ENCODE assay signal across 10 mouse cellular contexts in genomic region chr11:11455037-11455436, GRCm38 (mm10). TPM values are rescaled to one million over a fixed set of nuclear protein-coding genes. Genes with fewer than 3 reads are reported as not detected.
DNase-seq lines count a peak whose midpoint lies in the region; TF ChIP-seq lines count a peak whose summit lies in the region.
"Had no signal": no experiment of that assay in that cellular context is flagged by ENCODE, and none has a peak within 500 bp of the region (broad histone marks: within the 10 kb centered on the region; RNA-seq: fewer than 3 reads in every experiment).

No protein-coding gene starts in this region.

- H3K4me2 ChIP-seq in CH12.LX (ENCODE audit: insufficient read depth, low read depth, poor library complexity, severe bottlenecking) = peak overlapping the region; percentile 21
- H3K4me2 ChIP-seq: embryonic facial prominence, embryonic 12.5 days; limb, embryonic 12.5 days had no signal

- WGBS in hindbrain, embryonic 10.5 days = 24% methylated on average over 2 of the region's 2 CpGs

- no peak overlapping the region for H3K4me3 ChIP-seq in layer of hippocampus, adult 2 months
- H3K4me3 ChIP-seq in CH12.LX (replicated peaks in 1 of 3; ENCODE audit: low read depth in 2 of 3, low read length in 2 of 3, poor library complexity in 1 of 3) = no peak overlapping the region
- H3K4me3 ChIP-seq in hindbrain, embryonic 10.5 days = no peak overlapping the region
- H3K4me3 ChIP-seq: embryonic facial prominence, embryonic 12.5 days; limb, embryonic 12.5 days had no signal

- TF ChIP-seq CTCF in layer of hippocampus, adult 2 months (conservative IDR thresholded peaks at IDR 0.05) = peak; percentile 79
- TF ChIP-seq CTCF in CH12.LX (conservative IDR thresholded peaks at IDR 0.05 in 1 of 2, IDR thresholded peaks at IDR 0.05 in 1 of 2; ENCODE audit: low read depth in 2 of 2, low read length in 2 of 2) = peak; percentile 77 to 95

- dilution Hi-C loops in CH12.LX (cut with MboI; ENCODE audit: extremely low pct_ligation_motif_present, extremely low pct_unique_long_range_greater_than_20kb, low sequenced_read_pairs) = no loop called here

- TF ChIP-seq RAD21 in CH12.LX (IDR thresholded peaks at IDR 0.05; ENCODE audit: low read depth, low read length) = peak; percentile 77

- TF ChIP-seq EP300 in CH12.LX (IDR thresholded peaks at IDR 0.05; ENCODE audit: low read length) = no peak

- in situ Hi-C loops in CH12.LX (cut with MboI; ENCODE audit: low pct_ligation_motif_present, low pct_unique_long_range_greater_than_20kb, low sequenced_read_pairs) = loop anchor here (5.0 kb wide), 1 partner anchor 332 kb away; no protein-coding TSS in a partner anchor

- H3K36me3 ChIP-seq in CH12.LX (replicated peaks in 1 of 2; ENCODE audit: control insufficient read depth in 1 of 2, insufficient read depth in 1 of 2, low read length in 1 of 2) = peaks cover 0 to 2% of the 10 kb centered on the region in 2 experiments
- no peaks in the 10 kb centered on the region for H3K36me3 ChIP-seq in hindbrain, embryonic 10.5 days
- H3K36me3 ChIP-seq: embryonic facial prominence, embryonic 12.5 days; limb, embryonic 12.5 days had no signal

- H3K79me2 ChIP-seq in CH12.LX (replicated peaks; ENCODE audit: control insufficient read depth, extremely low read depth, insufficient read depth, poor library complexity, severe bottlenecking) = no peaks in the 10 kb centered on the region

- no peaks in the 10 kb centered on the region for H3K9me3 ChIP-seq in CH12.LX (replicated peaks; ENCODE audit: low read length)
- no peaks in the 10 kb centered on the region for H3K9me3 ChIP-seq in hindbrain, embryonic 10.5 days
- H3K9me3 ChIP-seq: embryonic facial prominence, embryonic 12.5 days; limb, embryonic 12.5 days had no signal

- H3K27me3 ChIP-seq in CH12.LX (replicated peaks) = no peaks in the 10 kb centered on the region
- H3K27me3 ChIP-seq in hindbrain, embryonic 10.5 days (ENCODE audit: insufficient read depth, poor library complexity, severe bottlenecking) = no peaks in the 10 kb centered on the region; the same call in 1 of the 2 replicates
- H3K27me3 ChIP-seq: embryonic facial prominence, embryonic 12.5 days; limb, embryonic 12.5 days had no signal

- no peak overlapping the region for H3K9ac ChIP-seq in CH12.LX (ENCODE audit: insufficient read depth, low read depth)
- H3K9ac ChIP-seq: embryonic facial prominence, embryonic 12.5 days; limb, embryonic 12.5 days had no signal

- TF ChIP-seq POLR2A in CH12.LX (IDR thresholded peaks at IDR 0.05; ENCODE audit: low read depth, low read length) = no peak

- H3K27ac ChIP-seq in layer of hippocampus, adult 2 months = no peak overlapping the region
- H3K27ac ChIP-seq in CH12.LX (ENCODE audit: insufficient read depth, low read depth) = no peak overlapping the region
- no peak overlapping the region for H3K27ac ChIP-seq in hindbrain, embryonic 10.5 days
- H3K27ac ChIP-seq: embryonic facial prominence, embryonic 12.5 days; limb, embryonic 12.5 days had no signal

- DNase-seq in layer of hippocampus, adult 2 months (ENCODE audit: low spot score in 2 of 2) = no peak
- no peak for DNase-seq in layer of hippocampus, adult 9-11 months
- DNase-seq in CH12.LX (ENCODE audit: extremely low read depth) (peak; percentile 74), adipocyte (ENCODE audit: low spot score) (peak; percentile 48)
- peak; percentile 3 to 24 for DNase-seq in kidney, postnatal 36 days
- no peak for DNase-seq in urinary bladder, postnatal 36 days (ENCODE audit: low spot score in 2 of 2)
- no peak for DNase-seq in left cerebral cortex, adult 18-20 months (ENCODE audit: low spot score in 2 of 2)
- DNase-seq in hindbrain, embryonic 10.5 days (ENCODE audit: low spot score) = no peak

- H3K4me1 ChIP-seq in CH12.LX (ENCODE audit: control insufficient read depth in 1 of 2, insufficient read depth in 2 of 2) = peaks cover 8 to 24% of the 10 kb centered on the region in 2 experiments
- H3K4me1 ChIP-seq in hindbrain, embryonic 10.5 days (replicated peaks) = no peaks in the 10 kb centered on the region
- H3K4me1 ChIP-seq: embryonic facial prominence, embryonic 12.5 days; limb, embryonic 12.5 days had no signal

TF ChIP-seq in CH12.LX, 34 proteins besides CTCF, POLR2A, EP300 and RAD21:
- TF ChIP-seq ETS1 (conservative IDR thresholded peaks at IDR 0.05; ENCODE audit: low read depth, low read length) = no peak
- TF ChIP-seq IRF4 (IDR thresholded peaks at IDR 0.05; ENCODE audit: low read depth, low read length) = no peak
- TF ChIP-seq ZNF384 (IDR thresholded peaks at IDR 0.05; ENCODE audit: low read depth, low read length) = peak; percentile 97
- no peak for TF ChIP-seq ZKSCAN1 (IDR thresholded peaks at IDR 0.05; ENCODE audit: borderline replicate concordance, low read depth, low read length)
- no peak for TF ChIP-seq NELFE (IDR thresholded peaks at IDR 0.05; ENCODE audit: low read depth, low read length)
- TF ChIP-seq PAX5 (IDR thresholded peaks at IDR 0.05; ENCODE audit: low read length) = no peak
- no peak for TF ChIP-seq MAFK (IDR thresholded peaks at IDR 0.05; ENCODE audit: insufficient replicate concordance, low read length)
- no peak for TF ChIP-seq TBP (conservative IDR thresholded peaks at IDR 0.05; ENCODE audit: low read depth, low read length)
- TF ChIP-seq NRF1 (IDR thresholded peaks at IDR 0.05; ENCODE audit: low read depth, low read length) = no peak
- TF ChIP-seq ZC3H11A (IDR thresholded peaks at IDR 0.05; ENCODE audit: low read depth, low read length) = peak; percentile 8; the same call in 1 of the 2 replicates
- TF ChIP-seq SMC3 (IDR thresholded peaks at IDR 0.05; ENCODE audit: low read depth, low read length) = peak; percentile 82

RNA-seq across cellular contexts. Expression of gene Spata48, which starts 6.9 kb away (rescaled TPM):
- total RNA-seq in layer of hippocampus, adult 2 months (2021) = 1 to 10 TPM; 1.5 to 2.0 TPM
- total RNA-seq in CH12.LX (2012; rRNA removed) = 0.42 and 1.5 TPM in 2 replicates
- 0.22 and 0.51 TPM in 2 replicates for total RNA-seq in CH12.LX (2014; rRNA removed)
- 0.35 and 0.44 TPM in 2 replicates for polyA plus RNA-seq in CH12.LX (2012; ENCODE audit: insufficient read length, low read depth)
- total RNA-seq in left cerebral cortex, adult 18-20 months (2021) = 1 to 10 TPM in 1 of 2 experiments, under 1 TPM in 1; 0.84 to 1.8 TPM
- 1.2 and 1.8 TPM in 2 replicates for polyA plus RNA-seq in hindbrain, embryonic 10.5 days (2016; fragmentation: Nextera tagmentation; extraction: Ambion mirVana)

RNA-seq across cellular contexts. Expression of gene Zpbp, which starts 7.2 kb away (rescaled TPM):
- total RNA-seq in layer of hippocampus, adult 2 months (2021) = under 1 TPM; 0.59 to 0.81 TPM
- total RNA-seq in CH12.LX (2012; rRNA removed) (0.34 TPM in 2 replicates), CH12.LX (2014; rRNA removed) (0.62 and 0.66 TPM in 2 replicates)
- polyA plus RNA-seq in CH12.LX (2012; ENCODE audit: insufficient read length, low read depth) = 0.25 and 0.50 TPM in 2 replicates
- 1 to 10 TPM; 1.1 to 1.3 TPM for total RNA-seq in left cerebral cortex, adult 18-20 months (2021)
- 0.61 and 0.67 TPM in 2 replicates for polyA plus RNA-seq in hindbrain, embryonic 10.5 days (2016; fragmentation: Nextera tagmentation; extraction: Ambion mirVana)

Comparison
In these comparisons a context has a peak if more than half of its experiments do, and no peak if none do; other contexts are left out.
1. DNase-seq: peak in CH12.LX (single experiment), adipocyte (single experiment) and kidney, postnatal 36 days (2 of 2); none in layer of hippocampus, adult 2 months (0 of 2), layer of hippocampus, adult 9-11 months (single experiment), urinary bladder, postnatal 36 days (0 of 2), left cerebral cortex, adult 18-20 months (0 of 2) and hindbrain, embryonic 10.5 days (single experiment).